ENCODE assay signal across 10 mouse cellular contexts in the genomic region with DNA sequence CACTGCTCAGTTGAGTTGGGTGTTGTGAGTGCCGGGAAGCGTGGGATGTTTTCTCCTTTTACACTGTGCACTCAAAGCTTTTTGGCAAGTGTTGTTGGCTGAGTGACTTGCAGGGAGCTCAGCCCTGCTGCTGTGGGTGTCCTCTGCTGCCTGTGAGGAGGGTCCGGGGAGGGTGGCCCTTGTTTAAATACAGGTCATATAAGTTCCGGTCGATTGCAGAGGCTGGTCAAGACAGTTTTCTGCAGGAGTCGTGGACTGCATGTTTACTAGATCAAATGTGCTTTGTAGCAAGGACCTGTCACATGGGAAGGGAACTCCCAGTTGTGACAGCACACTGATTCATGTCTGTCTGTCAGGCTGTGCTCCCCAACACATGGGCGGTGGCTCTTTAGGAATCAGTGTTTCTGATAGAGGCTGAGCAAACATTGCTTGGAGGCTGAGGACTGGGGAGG.
DNase-seq lines count a peak whose midpoint lies in the region; ATAC-seq lines count a peak whose summit lies in the region.
"Had no signal": no experiment of that assay in that cellular context is flagged by ENCODE, and none has a peak within 500 bp of the region (broad histone marks: within the 10 kb centered on the region; RNA-seq: fewer than 3 reads in every experiment).

No protein-coding gene starts in this region.

- 64% methylated on average over 7 of the region's 7 CpGs for WGBS in heart, embryonic 11.5 days (ENCODE audit: insufficient replicate concordance)
- WGBS in large intestine, adult 2 months, result 34% methylated on average over 7 of the region's 7 CpGs
- 75% methylated on average over 7 of the region's 7 CpGs for WGBS in forebrain, embryonic 15.5 days

- no peak for ATAC-seq in heart, embryonic 11.5 days (replicated peaks; ENCODE audit: insufficient number of reproducible peaks, low FRiP score, low TSS enrichment)
- no peak for ATAC-seq in forebrain, embryonic 15.5 days (replicated peaks)
- ATAC-seq: forebrain, embryonic 14.5 days had no signal

- no peaks in the 10 kb centered on the region for H3K9me3 ChIP-seq in heart, embryonic 11.5 days (replicated peaks; ENCODE audit: control insufficient read depth, low read length)
- H3K9me3 ChIP-seq in forebrain, embryonic 15.5 days, result no peaks in the 10 kb centered on the region
- H3K9me3 ChIP-seq: limb, embryonic 12.5 days had no signal

- H3K27ac ChIP-seq in heart, embryonic 11.5 days (ENCODE audit: low read depth, low read length), result peak overlapping the region; percentile 46; the same call in 1 of the 2 replicates
- no peak overlapping the region for H3K27ac ChIP-seq in forebrain, embryonic 15.5 days (replicated peaks)
- H3K27ac ChIP-seq: limb, embryonic 12.5 days had no signal

- H3K4me3 ChIP-seq in heart, embryonic 11.5 days (ENCODE audit: low read depth, low read length), result no peak overlapping the region
- H3K4me3 ChIP-seq in forebrain, embryonic 15.5 days, result no peak overlapping the region
- H3K4me3 ChIP-seq: limb, embryonic 12.5 days had no signal

- peaks cover 36% of the 10 kb centered on the region for H3K4me1 ChIP-seq in heart, embryonic 11.5 days (ENCODE audit: control insufficient read depth, insufficient read depth, low read length)
- peaks cover 9% of the 10 kb centered on the region; the same call in 1 of the 2 replicates for H3K4me1 ChIP-seq in forebrain, embryonic 15.5 days

- H3K9ac ChIP-seq in heart, embryonic 11.5 days (ENCODE audit: low read depth, low read length), result no peak overlapping the region
- H3K9ac ChIP-seq in forebrain, embryonic 15.5 days (replicated peaks), result no peak overlapping the region
- H3K9ac ChIP-seq: limb, embryonic 12.5 days had no signal

- H3K27me3 ChIP-seq in heart, embryonic 11.5 days (ENCODE audit: control insufficient read depth, insufficient read depth, low read length), result no peaks in the 10 kb centered on the region
- no peaks in the 10 kb centered on the region for H3K27me3 ChIP-seq in forebrain, embryonic 15.5 days
- H3K27me3 ChIP-seq: limb, embryonic 12.5 days had no signal

- H3K36me3 ChIP-seq in heart, embryonic 11.5 days (ENCODE audit: control insufficient read depth, insufficient read depth, low read length), result peaks cover 3% of the 10 kb centered on the region; the same call in 1 of the 2 replicates
- H3K36me3 ChIP-seq in forebrain, embryonic 15.5 days, result peaks cover 11% of the 10 kb centered on the region; the same call in 1 of the 2 replicates

- peak; percentile 65 to 75 for DNase-seq in layer of hippocampus, adult 18-20 months (ENCODE audit: low spot score in 2 of 2)
- DNase-seq in layer of hippocampus, postnatal 25 days (ENCODE audit: extremely low spot score in 1 of 2, low spot score in 1 of 2), result no peak
- DNase-seq in large intestine, adult 2 months (ENCODE audit: low read depth, low spot score), result peak; percentile 78
- peak; percentile 26 for DNase-seq in right cerebral cortex, postnatal 14 days
- no peak for DNase-seq in embryo, embryonic 11 days
- DNase-seq: midbrain, embryonic 14.5 days had no signal

- H3K4me2 ChIP-seq in heart, embryonic 11.5 days, result no peak overlapping the region
- H3K4me2 ChIP-seq in forebrain, embryonic 15.5 days (replicated peaks), result no peak overlapping the region
- H3K4me2 ChIP-seq: limb, embryonic 12.5 days had no signal

Comparison
In these comparisons a context has a peak if more than half of its experiments do, and no peak if none do; other contexts are left out.
1. DNase-seq: peak in layer of hippocampus, adult 18-20 months (2 of 2), large intestine, adult 2 months (single experiment) and right cerebral cortex, postnatal 14 days (single experiment); none in layer of hippocampus, postnatal 25 days (0 of 2) and embryo, embryonic 11 days (single experiment).